In the genomic region with DNA sequence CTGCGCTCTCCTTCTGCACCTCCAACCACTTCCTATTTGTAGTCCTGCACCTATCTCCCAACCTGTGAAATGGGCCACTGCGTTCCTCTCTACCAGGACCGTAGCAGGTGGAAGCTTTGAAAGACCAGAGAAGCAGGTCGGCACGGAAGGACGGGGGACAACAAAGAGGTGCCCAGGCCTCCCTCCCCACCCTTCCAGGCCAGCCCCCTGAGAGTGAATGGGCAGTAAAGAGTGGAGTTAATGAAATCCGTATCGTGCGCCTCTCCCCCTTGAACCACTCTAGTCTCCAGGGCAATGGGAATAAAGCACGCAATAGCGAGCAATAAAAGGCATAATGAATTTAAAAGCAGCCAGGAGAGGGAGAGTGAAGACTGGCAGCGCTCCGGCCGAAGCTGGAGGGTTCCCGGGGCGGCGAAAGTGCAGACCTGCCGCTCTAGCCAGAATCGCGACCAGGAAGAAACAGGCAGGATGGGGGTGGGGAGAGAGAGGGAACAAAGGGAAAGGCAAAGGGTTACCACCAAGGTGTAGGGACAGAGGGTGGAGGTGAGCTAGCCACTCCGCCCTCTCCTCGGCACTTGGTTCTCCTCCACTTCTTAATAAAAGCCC, we compare ENCODE assay signal across 10 mouse cellular contexts. TPM values are rescaled to one million over a fixed set of nuclear protein-coding genes. Genes with fewer than 3 reads are reported as not detected.
A peak's percentile ranks its signal among the peaks of the same experiment; 100 is the strongest.
DNase-seq lines count a peak whose midpoint lies in the region; ATAC-seq and TF ChIP-seq lines count a peak whose summit lies in the region.
"Had no signal": no experiment of that assay in that cellular context is flagged by ENCODE, and none has a peak within 500 bp of the region (broad histone marks: within the 10 kb centered on the region; RNA-seq: fewer than 3 reads in every experiment).

No protein-coding gene starts in this region.

- peak; percentile 38; the same call in 1 of the 2 replicates for TF ChIP-seq CTCF in layer of hippocampus, adult 2 months (conservative IDR thresholded peaks at IDR 0.05)
- TF ChIP-seq CTCF in midbrain, postnatal 0 days (IDR thresholded peaks at IDR 0.05) = 0 out of 2 replicates have a peak, but pooled peaks have one; percentile 19

- H3K4me3 ChIP-seq in layer of hippocampus, adult 2 months = peak overlapping the region; percentile 11; the same call in 1 of the 2 replicates
- peak overlapping the region; percentile 44 for H3K4me3 ChIP-seq in embryonic facial prominence, embryonic 10.5 days
- 0 out of 2 replicates have a peak overlapping the region, but pooled peaks have one; percentile 10 for H3K4me3 ChIP-seq in intestine, embryonic 15.5 days (replicated peaks)
- H3K4me3 ChIP-seq in midbrain, postnatal 0 days (ENCODE audit: low read depth, low read length) = no peak overlapping the region

- ATAC-seq in intestine, embryonic 15.5 days = no peak
- ATAC-seq in midbrain, postnatal 0 days (ENCODE audit: low FRiP score) = no peak
- ATAC-seq in megakaryocyte, adult 5-6 weeks (ENCODE audit: poor library complexity, severe bottlenecking) = no peak
- ATAC-seq: Patski had no signal

- no peak for DNase-seq in layer of hippocampus, adult 2 months (ENCODE audit: low spot score in 2 of 2)
- DNase-seq in layer of hippocampus, postnatal 36 days = no peak
- peak; percentile 75 for DNase-seq in embryonic facial prominence, embryonic 10.5 days (ENCODE audit: low spot score)
- DNase-seq in midbrain, postnatal 0 days (ENCODE audit: low spot score) = no peak
- DNase-seq in ovary, postnatal 36 days (ENCODE audit: low spot score) = no peak
- DNase-seq in layer of hippocampus, adult 9-10 months (ENCODE audit: low spot score) = no peak

- no peaks in the 10 kb centered on the region for H3K36me3 ChIP-seq in embryonic facial prominence, embryonic 10.5 days (replicated peaks)
- H3K36me3 ChIP-seq in intestine, embryonic 15.5 days = no peaks in the 10 kb centered on the region
- no peaks in the 10 kb centered on the region for H3K36me3 ChIP-seq in midbrain, postnatal 0 days (ENCODE audit: insufficient read depth, low read length)

- peak overlapping the region; percentile 32 for H3K9ac ChIP-seq in intestine, embryonic 15.5 days
- H3K9ac ChIP-seq in midbrain, postnatal 0 days (replicated peaks; ENCODE audit: low read length, poor library complexity, severe bottlenecking) = no peak overlapping the region

- peaks cover 59% of the 10 kb centered on the region for H3K27me3 ChIP-seq in embryonic facial prominence, embryonic 10.5 days (replicated peaks; ENCODE audit: low read depth, poor library complexity, severe bottlenecking)
- peaks cover 4% of the 10 kb centered on the region; the same call in 1 of the 2 replicates for H3K27me3 ChIP-seq in intestine, embryonic 15.5 days (replicated peaks)
- H3K27me3 ChIP-seq in midbrain, postnatal 0 days (ENCODE audit: insufficient read depth, low read length) = no peaks in the 10 kb centered on the region
- H3K27me3 ChIP-seq: Patski had no signal

- H3K4me1 ChIP-seq in embryonic facial prominence, embryonic 10.5 days = peaks cover 83% of the 10 kb centered on the region
- peaks cover 46% of the 10 kb centered on the region for H3K4me1 ChIP-seq in intestine, embryonic 15.5 days (replicated peaks)
- H3K4me1 ChIP-seq in midbrain, postnatal 0 days (ENCODE audit: insufficient read depth, low read length) = peaks cover 20% of the 10 kb centered on the region

- H3K27ac ChIP-seq in layer of hippocampus, adult 2 months = peak overlapping the region; percentile 96
- peak overlapping the region; percentile 91 for H3K27ac ChIP-seq in embryonic facial prominence, embryonic 10.5 days (replicated peaks)
- peak overlapping the region; percentile 62 for H3K27ac ChIP-seq in intestine, embryonic 15.5 days
- peak overlapping the region; percentile 62 for H3K27ac ChIP-seq in midbrain, postnatal 0 days (ENCODE audit: low read depth, low read length)

- under 1% methylated on average over 22 of the region's 22 CpGs for WGBS in embryonic facial prominence, embryonic 10.5 days
- 9% methylated on average over 22 of the region's 22 CpGs for WGBS in intestine, embryonic 15.5 days
- WGBS in midbrain, postnatal 0 days = 4% methylated on average over 22 of the region's 22 CpGs

- peak overlapping the region; percentile 51 for H3K4me2 ChIP-seq in intestine, embryonic 15.5 days (replicated peaks)
- H3K4me2 ChIP-seq in midbrain, postnatal 0 days (ENCODE audit: low read depth, low read length, poor library complexity, severe bottlenecking) = peak overlapping the region; percentile 35

- no peaks in the 10 kb centered on the region for H3K9me3 ChIP-seq in embryonic facial prominence, embryonic 10.5 days
- no peaks in the 10 kb centered on the region for H3K9me3 ChIP-seq in intestine, embryonic 15.5 days
- H3K9me3 ChIP-seq in midbrain, postnatal 0 days (ENCODE audit: low read length) = no peaks in the 10 kb centered on the region

RNA-seq across cellular contexts. Expression of a gene that starts 5.2 kb away (rescaled TPM):
- under 1 TPM; 0.29 to 0.49 TPM for total RNA-seq in layer of hippocampus, adult 2 months (2021)
- under 1 TPM; 0.30 to 0.73 TPM for total RNA-seq in layer of hippocampus, postnatal 36 days (2021)
- polyA plus RNA-seq in embryonic facial prominence, embryonic 10.5 days (2016; fragmentation: Nextera tagmentation; extraction: Ambion mirVana) = 0.36 and 0.56 TPM in 2 replicates
- 0.09 TPM in 1 of 2 replicates, not detected in the other for polyA plus RNA-seq in intestine, embryonic 15.5 days (2015; fragmentation: Nextera tagmentation; extraction: Ambion mirVana)
- total RNA-seq in midbrain, postnatal 0 days (2014; rRNA removed) = 0.24 and 0.27 TPM in 2 replicates
- 1.1 and 1.4 TPM in 2 replicates for polyA plus RNA-seq in midbrain, postnatal 0 days (2015; fragmentation: Nextera tagmentation; extraction: Ambion mirVana)
- not detected in 2 replicates for total RNA-seq in megakaryocyte, adult 5-6 weeks (2015)
- not detected in 2 replicates for total RNA-seq in megakaryocyte, adult 5-6 weeks (2017)
- total RNA-seq: heart, postnatal 10 days had no signal

RNA-seq across cellular contexts. Expression of a gene that starts 49.8 kb away (rescaled TPM):
- 10 to 100 TPM; 17.1 to 17.7 TPM for total RNA-seq in layer of hippocampus, adult 2 months (2021)
- total RNA-seq in layer of hippocampus, postnatal 36 days (2021) = 10 to 100 TPM; 11.4 to 13.3 TPM
- polyA plus RNA-seq in embryonic facial prominence, embryonic 10.5 days (2016; fragmentation: Nextera tagmentation; extraction: Ambion mirVana) = 33.6 and 47.2 TPM in 2 replicates
- 4.5 and 4.6 TPM in 2 replicates for polyA plus RNA-seq in intestine, embryonic 15.5 days (2015; fragmentation: Nextera tagmentation; extraction: Ambion mirVana)
- 19.6 and 20.8 TPM in 2 replicates for total RNA-seq in midbrain, postnatal 0 days (2014; rRNA removed)
- polyA plus RNA-seq in midbrain, postnatal 0 days (2015; fragmentation: Nextera tagmentation; extraction: Ambion mirVana) = 8.8 and 9.2 TPM in 2 replicates
- not detected in 2 replicates for total RNA-seq in megakaryocyte, adult 5-6 weeks (2015)
- not detected in 2 replicates for total RNA-seq in megakaryocyte, adult 5-6 weeks (2017)

Comparison
In these comparisons a context has a peak if more than half of its experiments do, and no peak if none do; other contexts are left out.
1. RNA of a gene that starts 49.8 kb away (total RNA-seq): 19.6 to 20.8 TPM in midbrain, postnatal 0 days, 17.1 to 17.7 TPM in layer of hippocampus, adult 2 months and 11.4 to 13.3 TPM in layer of hippocampus, postnatal 36 days; not detected in megakaryocyte, adult 5-6 weeks; every median in the first group is over 10 times any median in the second.
2. Peak in every context shown above with its lines, with median percentiles within 50 percentile points of each other: H3K27ac ChIP-seq.